Mouse (Mus musculus): ENCODE results near the gene Angptl2. TPM values are rescaled to one million over a fixed set of nuclear protein-coding genes. Genes with fewer than 3 reads are reported as not detected.

The Angptl2 gene
- total RNA-seq, 2 experiments from 2014 or later: 29.6 to 48.6 TPM

GRCm38 (mm10) chr2:33228551-33228950 is 12.7 kb downstream of the Angptl2 start:
- no peak for DNase-seq (ENCODE audit: low spot score)

GRCm38 (mm10) chr2:33230701-33231100 is 14.8 kb downstream of the Angptl2 start:
- no peak for DNase-seq (ENCODE audit: low spot score)

GRCm38 (mm10) chr2:33231788-33232187 is 15.9 kb downstream of the Angptl2 start:
- no peak for DNase-seq (ENCODE audit: low spot score)

GRCm38 (mm10) chr2:33232782-33233570 is 17.1 kb downstream of the Angptl2 start:
- no peak for DNase-seq (ENCODE audit: low spot score)

- DNase-seq (ENCODE audit: low spot score): no peak
Observed at GRCm38 (mm10) chr2:33233856-33234255, 18.0 kb downstream of the Angptl2 start.

- no peak for DNase-seq (ENCODE audit: low spot score)
Observed at GRCm38 (mm10) chr2:33234848-33235247, 19.0 kb downstream of the Angptl2 start.

- no peak for DNase-seq (ENCODE audit: low spot score)
Observed at GRCm38 (mm10) chr2:33237581-33237980, 21.7 kb downstream of the Angptl2 start.

GRCm38 (mm10) chr2:33244880-33245279 is 29.0 kb downstream of the Angptl2 start:
- DNase-seq (ENCODE audit: low spot score): no peak

GRCm38 (mm10) chr2:33245350-33245749 is 29.5 kb downstream of the Angptl2 start:
- no peak for DNase-seq (ENCODE audit: low spot score)

GRCm38 (mm10) chr2:33246841-33247240 is 31.0 kb downstream of the Angptl2 start:
- DNase-seq (ENCODE audit: low spot score): no peak

- no peak for DNase-seq (ENCODE audit: low spot score)
Observed at GRCm38 (mm10) chr2:33248549-33248948, 32.7 kb downstream of the Angptl2 start.

GRCm38 (mm10) chr2:33249922-33250633 is 34.2 kb downstream of the Angptl2 start:
- no peak for DNase-seq (ENCODE audit: low spot score)

GRCm38 (mm10) chr2:33252751-33253150 is 36.9 kb downstream of the Angptl2 start:
- no peak for DNase-seq (ENCODE audit: low spot score)

- no peak for DNase-seq (ENCODE audit: low spot score)
Observed at GRCm38 (mm10) chr2:33253572-33254190, 37.8 kb downstream of the Angptl2 start.

GRCm38 (mm10) chr2:33254318-33254985 is 38.6 kb downstream of the Angptl2 start:
- DNase-seq (ENCODE audit: low spot score): no peak

GRCm38 (mm10) chr2:33256769-33257537 is 41.1 kb downstream of the Angptl2 start:
- peak; percentile 72 for DNase-seq (ENCODE audit: low spot score)

- DNase-seq (ENCODE audit: low spot score): no peak
Observed at GRCm38 (mm10) chr2:33260772-33261171, 44.9 kb downstream of the Angptl2 start.

GRCm38 (mm10) chr2:33261475-33261874 is 45.6 kb downstream of the Angptl2 start:
- no peak for DNase-seq (ENCODE audit: low spot score)

- DNase-seq (ENCODE audit: low spot score): no peak
Observed at GRCm38 (mm10) chr2:33265793-33266192, 49.9 kb downstream of the Angptl2 start.

- no peak for DNase-seq (ENCODE audit: low spot score)
Observed at GRCm38 (mm10) chr2:33267075-33267474, 51.2 kb downstream of the Angptl2 start.

Measured in gastrocnemius, adult 18-20 months (tissue).